Mouse (Mus musculus): ENCODE measurements around the gene Ppil6. TPM values are rescaled to one million over a fixed set of nuclear protein-coding genes. Genes with fewer than 3 reads are reported as not detected.

Gene Ppil6
- polyA plus RNA-seq, 1 experiment from 2014 or later: 2.6 TPM

- no peaks in the 10 kb centered on the region for H3K9me3 ChIP-seq (replicated peaks)
- H3K27me3 ChIP-seq: no peaks in the 10 kb centered on the region
- WGBS: under 1% methylated on average over 23 of the region's 23 CpGs
- no peaks in the 10 kb centered on the region for H3K36me3 ChIP-seq
- H3K9ac ChIP-seq: peak overlapping the region; percentile 88
- H3K27ac ChIP-seq: peak overlapping the region; percentile 94
- peaks cover 21% of the 10 kb centered on the region for H3K4me1 ChIP-seq
- H3K4me3 ChIP-seq: peak overlapping the region; percentile 70
- peak; percentile 70 for ATAC-seq (ENCODE audit: low FRiP score)
- peak overlapping the region; percentile 83 for H3K4me2 ChIP-seq (replicated peaks)
These were observed 28.3 kb downstream of the Ppil6 start for GRCm38 (mm10) chr10:41518508-41518980.

GRCm38 (mm10) chr10:41518981-41519618 is 28.9 kb downstream of the Ppil6 start, which contains the start of gene Cd164:
Gene Cd164 (plus strand): TSS chr10:41519414.
- H3K27me3 ChIP-seq: no peaks in the 10 kb centered on the region
- WGBS: under 1% methylated on average over 68 of the region's 69 CpGs
- peaks cover 21% of the 10 kb centered on the region for H3K4me1 ChIP-seq
- H3K4me2 ChIP-seq (replicated peaks): peak within 1 kb of the TSS; percentile 83
- H3K9me3 ChIP-seq (replicated peaks): no peaks in the 10 kb centered on the region
- H3K9ac ChIP-seq: peak within 1 kb of the TSS; percentile 88
- H3K4me3 ChIP-seq: peak within 1 kb of the TSS; percentile 70
- peak within 1 kb of the TSS; percentile 94 for H3K27ac ChIP-seq
- no peaks in the 10 kb centered on the region for H3K36me3 ChIP-seq
- ATAC-seq (ENCODE audit: low FRiP score): peak; percentile 96

- H3K9me3 ChIP-seq (replicated peaks): no peaks in the 10 kb centered on the region
- WGBS: under 1% methylated on average over 64 of the region's 65 CpGs
- ATAC-seq (ENCODE audit: low FRiP score): peak; percentile 65; the same call in 1 of the 2 replicates
- peak overlapping the region; percentile 94 for H3K27ac ChIP-seq
- peak overlapping the region; percentile 88 for H3K9ac ChIP-seq
- H3K4me1 ChIP-seq: peaks cover 21% of the 10 kb centered on the region
- no peaks in the 10 kb centered on the region for H3K36me3 ChIP-seq
- peak overlapping the region; percentile 83 for H3K4me2 ChIP-seq (replicated peaks)
- H3K27me3 ChIP-seq: no peaks in the 10 kb centered on the region
- H3K4me3 ChIP-seq: peak overlapping the region; percentile 70
These were observed 29.6 kb downstream of the Ppil6 start for GRCm38 (mm10) chr10:41519640-41520409.

GRCm38 (mm10) chr10:41520410-41520673 is 30.1 kb downstream of the Ppil6 start:
- 8% methylated on average over 5 of the region's 5 CpGs for WGBS
- H3K4me1 ChIP-seq: peaks cover 21% of the 10 kb centered on the region
- peak overlapping the region; percentile 83 for H3K4me2 ChIP-seq (replicated peaks)
- no peaks in the 10 kb centered on the region for H3K9me3 ChIP-seq (replicated peaks)
- ATAC-seq (ENCODE audit: low FRiP score): no peak
- H3K4me3 ChIP-seq: peak overlapping the region; percentile 70
- H3K36me3 ChIP-seq: no peaks in the 10 kb centered on the region
- peak overlapping the region; percentile 88 for H3K9ac ChIP-seq
- H3K27me3 ChIP-seq: no peaks in the 10 kb centered on the region
- H3K27ac ChIP-seq: no peak overlapping the region

- Histone ChIP-seq H3K4me2 (replicated peaks) (no peak overlapping the region), H3K36me3 (peaks cover 14% of the 10 kb centered on the region), H3K9ac (no peak overlapping the region), H3K4me3 (no peak overlapping the region), H3K4me1 (peaks cover 21% of the 10 kb centered on the region), H3K27me3 (no peaks in the 10 kb centered on the region), H3K27ac (no peak overlapping the region), H3K9me3 (replicated peaks) (no peaks in the 10 kb centered on the region)
- WGBS: 85% methylated on average over 3 of the region's 3 CpGs
- no peak for ATAC-seq (ENCODE audit: low FRiP score)
These were observed 33.1 kb downstream of the Ppil6 start for GRCm38 (mm10) chr10:41523386-41523785.

- no peak overlapping the region for H3K27ac ChIP-seq
- peaks cover 21% of the 10 kb centered on the region for H3K4me1 ChIP-seq
- 72% methylated on average over 1 of the region's 1 CpGs for WGBS
- ATAC-seq (ENCODE audit: low FRiP score): no peak
- H3K27me3 ChIP-seq: no peaks in the 10 kb centered on the region
- H3K4me2 ChIP-seq (replicated peaks): no peak overlapping the region
- H3K9ac ChIP-seq: no peak overlapping the region
- no peak overlapping the region for H3K4me3 ChIP-seq
- no peaks in the 10 kb centered on the region for H3K9me3 ChIP-seq (replicated peaks)
- peaks cover 31% of the 10 kb centered on the region for H3K36me3 ChIP-seq
These were observed 35.5 kb downstream of the Ppil6 start for GRCm38 (mm10) chr10:41525696-41526095.

GRCm38 (mm10) chr10:41529972-41530371 is 39.7 kb downstream of the Ppil6 start:
- Histone ChIP-seq H3K9me3 (replicated peaks) (no peaks in the 10 kb centered on the region), H3K4me3 (no peak overlapping the region), H3K36me3 (peaks cover 63% of the 10 kb centered on the region), H3K4me2 (replicated peaks) (no peak overlapping the region), H3K9ac (no peak overlapping the region), H3K27me3 (no peaks in the 10 kb centered on the region), H3K4me1 (no peaks in the 10 kb centered on the region), H3K27ac (no peak overlapping the region)
- ATAC-seq (ENCODE audit: low FRiP score): no peak
- WGBS: 90% methylated on average over 5 of the region's 5 CpGs

DNA sequence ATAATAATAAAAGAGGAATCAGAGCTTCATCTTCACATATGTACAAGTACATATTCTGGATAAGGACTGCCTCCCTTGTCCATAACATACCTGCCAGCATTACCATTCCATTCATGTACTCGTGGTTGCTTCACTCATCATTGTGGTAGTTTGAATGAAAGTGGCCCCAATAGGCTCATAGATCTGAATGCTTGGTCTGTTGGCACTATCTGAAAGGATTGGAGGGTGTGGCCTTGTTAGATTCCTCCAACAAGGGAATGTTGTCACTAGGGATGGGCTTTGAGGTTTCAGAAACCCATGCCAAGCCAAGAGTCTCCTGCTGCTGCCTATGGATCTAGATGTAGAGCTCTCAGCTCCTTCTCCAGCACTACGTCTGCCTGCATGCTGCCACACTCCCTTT is 45.8 kb downstream of the Ppil6 start:
- Histone ChIP-seq H3K4me2 (replicated peaks) (no peak overlapping the region), H3K4me1 (no peaks in the 10 kb centered on the region), H3K27ac (no peak overlapping the region), H3K36me3 (peaks cover 62% of the 10 kb centered on the region), H3K9me3 (replicated peaks) (no peaks in the 10 kb centered on the region), H3K27me3 (no peaks in the 10 kb centered on the region), H3K4me3 (no peak overlapping the region), H3K9ac (no peak overlapping the region)
- 92% methylated on average over 2 of the region's 2 CpGs for WGBS
- ATAC-seq (ENCODE audit: low FRiP score): no peak

GRCm38 (mm10) chr10:41536714-41537113 is 46.5 kb downstream of the Ppil6 start:
- H3K36me3 ChIP-seq: peaks cover 56% of the 10 kb centered on the region
- WGBS: 97% methylated on average over 1 of the region's 1 CpGs

GRCm38 (mm10) chr10:41537226-41537982 is 47.2 kb downstream of the Ppil6 start:
- Histone ChIP-seq H3K4me1 (no peaks in the 10 kb centered on the region), H3K4me2 (replicated peaks) (no peak overlapping the region), H3K9me3 (replicated peaks) (no peaks in the 10 kb centered on the region), H3K9ac (no peak overlapping the region), H3K27ac (no peak overlapping the region), H3K4me3 (no peak overlapping the region), H3K27me3 (no peaks in the 10 kb centered on the region), H3K36me3 (peaks cover 54% of the 10 kb centered on the region)
- 91% methylated on average over 4 of the region's 4 CpGs for WGBS
- no peak for ATAC-seq (ENCODE audit: low FRiP score)

More at GRCm38 (mm10) chr10:41536714-41537113, 46.5 kb downstream of the Ppil6 start:
- Histone ChIP-seq H3K9me3 (replicated peaks) (no peaks in the 10 kb centered on the region), H3K27ac (no peak overlapping the region), H3K9ac (no peak overlapping the region), H3K27me3 (no peaks in the 10 kb centered on the region), H3K4me1 (no peaks in the 10 kb centered on the region), H3K4me2 (replicated peaks) (no peak overlapping the region), H3K4me3 (no peak overlapping the region)
- no peak for ATAC-seq (ENCODE audit: low FRiP score)

GRCm38 (mm10) chr10:41537983-41538330 is 47.7 kb downstream of the Ppil6 start:
- Histone ChIP-seq H3K4me2 (replicated peaks) (no peak overlapping the region), H3K27me3 (no peaks in the 10 kb centered on the region), H3K36me3 (peaks cover 49% of the 10 kb centered on the region), H3K27ac (no peak overlapping the region), H3K9ac (no peak overlapping the region), H3K4me3 (no peak overlapping the region), H3K4me1 (no peaks in the 10 kb centered on the region), H3K9me3 (replicated peaks) (no peaks in the 10 kb centered on the region)
- WGBS: 96% methylated on average over 3 of the region's 3 CpGs
- no peak for ATAC-seq (ENCODE audit: low FRiP score)

- Histone ChIP-seq H3K9ac (no peak overlapping the region), H3K27ac (no peak overlapping the region), H3K27me3 (no peaks in the 10 kb centered on the region), H3K9me3 (replicated peaks) (no peaks in the 10 kb centered on the region), H3K4me2 (replicated peaks) (no peak overlapping the region), H3K4me1 (no peaks in the 10 kb centered on the region), H3K4me3 (no peak overlapping the region), H3K36me3 (peaks cover 38% of the 10 kb centered on the region)
- 99% methylated on average over 4 of the region's 4 CpGs for WGBS
- no peak for ATAC-seq (ENCODE audit: low FRiP score)
These were observed 48.7 kb downstream of the Ppil6 start for GRCm38 (mm10) chr10:41538986-41539385.

All from hindbrain, embryonic 12.5 days (tissue).